Mouse (Mus musculus) heart, embryonic 16.5 days (tissue): Measurements from ENCODE around the gene Bend5. TPM values are rescaled to one million over a fixed set of nuclear protein-coding genes. Genes with fewer than 3 reads are reported as not detected.

Source experiments
- ATAC-seq: fragments of 200-750 bp; cut with Nextera tagmentation; replicated peaks from 2 replicates; pipeline ENCODE4 v1.8.0; 2017; ENCODE audit warnings: moderate number of reproducible peaks; ENCODE audit not compliant: insufficient read depth, low FRiP score; ENCODE audit errors: extremely low read depth
- H3K27ac ChIP-seq: fragments of 300-500 bp; sonication (generic); 2 replicates; pipeline ENCODE4 v1.5.1; 2014; ENCODE audit warnings: mild to moderate bottlenecking, low read length, control low read depth, moderate library complexity
- H3K27me3 ChIP-seq: fragments of 300-500 bp; sonication (generic); 2 replicates; pipeline ENCODE4 v1.6.1; 2014; ENCODE audit warnings: low read length, mixed read lengths; ENCODE audit not compliant: control insufficient read depth, insufficient read depth
- H3K36me3 ChIP-seq: fragments of 300-500 bp; sonication (generic); 2 replicates; pipeline ENCODE4 v1.6.1; 2014; ENCODE audit not compliant: control insufficient read depth, insufficient read depth
- H3K4me1 ChIP-seq: fragments of 300-500 bp; sonication (generic); 2 replicates; pipeline ENCODE4 v1.6.1; 2014; ENCODE audit warnings: low read length, mixed read lengths; ENCODE audit not compliant: control insufficient read depth, insufficient read depth
- H3K4me2 ChIP-seq: fragments of 300-500 bp; sonication (generic); 2 replicates; pipeline ENCODE4 v1.6.1; 2014; ENCODE audit warnings: low read depth, mild to moderate bottlenecking, control low read depth, low read length
- H3K4me3 ChIP-seq: fragments of 300-500 bp; sonication (generic); 2 replicates; pipeline ENCODE4 v1.5.1; 2014; ENCODE audit warnings: mild to moderate bottlenecking, control low read depth, low read length
- H3K9ac ChIP-seq: fragments of 300-500 bp; sonication (generic); 2 replicates; pipeline ENCODE4 v1.6.1; 2014; ENCODE audit warnings: low read length, control low read depth
- H3K9me3 ChIP-seq: fragments of 300-500 bp; sonication (generic); replicated peaks from 2 replicates; pipeline ENCODE4 v1.6.1; 2016; ENCODE audit warnings: low read length; ENCODE audit not compliant: control insufficient read depth
- WGBS: fragments of 180-500 bp; shearing (Covaris S2); extraction: QIAGEN DNeasy Blood & Tissue Kit; methylation state at CpG from one replicate; pipeline ENCODE4 v1.1.7; 2014; 5-methylcytosine and 5-hydroxymethylcytosine counted together
- polyA plus RNA-seq: library from polyadenylated mRNA; unstranded; fragments of >200 nt; fragmentation: Nextera tagmentation; extraction: Ambion mirVana; gene quantifications from 2 replicates; pipeline ENCODE4 v1.2.1, GENCODE M21; 2015

Bend5 gene
- polyA plus RNA-seq, 1 experiment from 2014 or later, result 18.0 TPM

DNA sequence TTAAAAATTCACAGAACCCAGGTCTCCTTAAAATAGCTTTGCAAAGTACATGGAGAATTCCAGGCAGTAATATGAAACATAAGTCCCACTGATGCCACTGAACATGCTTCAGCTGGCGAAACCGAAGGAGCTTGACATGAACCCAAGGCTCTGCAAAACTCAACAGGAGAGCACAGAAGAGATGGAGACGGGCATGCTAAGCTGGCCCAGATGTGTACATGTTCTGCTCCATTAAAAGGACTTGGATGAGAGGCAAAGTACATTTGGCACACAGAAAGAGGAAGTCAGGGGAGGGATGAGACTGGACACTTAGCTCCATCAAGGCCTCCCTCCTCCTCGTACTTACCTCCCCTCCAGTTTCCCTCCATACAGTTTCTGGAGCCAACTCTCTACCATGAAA is 4.1 kb upstream of the Bend5 start:
- Histone ChIP-seq H3K27ac (no peak overlapping the region), H3K9me3 (no peaks in the 10 kb centered on the region), H3K36me3 (no peaks in the 10 kb centered on the region), H3K9ac (no peak overlapping the region), H3K4me1 (peaks cover 2% of the 10 kb centered on the region; the same call in 1 of the 2 replicates), H3K27me3 (no peaks in the 10 kb centered on the region), H3K4me2 (no peak overlapping the region), H3K4me3 (no peak overlapping the region)
- WGBS, result 79% methylated on average over 4 of the region's 4 CpGs
- no peak for ATAC-seq

DNA sequence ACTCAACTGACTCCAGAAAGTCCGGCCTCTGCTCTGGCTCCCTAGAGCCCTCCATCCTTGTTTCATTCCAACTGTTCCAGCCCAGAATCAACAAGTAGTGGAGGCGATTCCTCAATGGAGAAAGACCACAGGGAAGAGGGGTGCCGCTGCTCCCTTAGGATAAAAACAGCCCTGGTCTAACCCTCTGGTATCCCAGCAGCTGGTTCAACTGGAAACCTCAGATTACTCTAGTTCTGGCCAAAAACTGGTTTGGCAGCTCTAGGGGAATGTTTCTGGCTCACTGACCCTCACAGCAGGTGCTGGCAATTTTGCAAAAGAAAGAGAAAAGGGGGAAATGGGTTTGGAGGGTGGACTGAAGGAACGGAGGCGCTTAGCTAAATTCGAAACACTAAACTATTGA is 407 bp upstream of the Bend5 start:
- Histone ChIP-seq H3K4me2 (peak overlapping the region; percentile 79), H3K9me3 (no peaks in the 10 kb centered on the region), H3K36me3 (0 out of 2 replicates have a peak, but pooled peaks cover 6% of the 10 kb centered on the region), H3K27me3 (no peaks in the 10 kb centered on the region), H3K4me1 (peaks cover 12% of the 10 kb centered on the region), H3K9ac (peak overlapping the region; percentile 91), H3K27ac (peak overlapping the region; percentile 72), H3K4me3 (peak overlapping the region; percentile 81)
- whole genome bisulfite sequencing, result under 1% methylated on average over 6 of the region's 6 CpGs
- 0 out of 2 replicates have a peak, but pooled peaks have one; percentile 0 for ATAC-seq

DNA sequence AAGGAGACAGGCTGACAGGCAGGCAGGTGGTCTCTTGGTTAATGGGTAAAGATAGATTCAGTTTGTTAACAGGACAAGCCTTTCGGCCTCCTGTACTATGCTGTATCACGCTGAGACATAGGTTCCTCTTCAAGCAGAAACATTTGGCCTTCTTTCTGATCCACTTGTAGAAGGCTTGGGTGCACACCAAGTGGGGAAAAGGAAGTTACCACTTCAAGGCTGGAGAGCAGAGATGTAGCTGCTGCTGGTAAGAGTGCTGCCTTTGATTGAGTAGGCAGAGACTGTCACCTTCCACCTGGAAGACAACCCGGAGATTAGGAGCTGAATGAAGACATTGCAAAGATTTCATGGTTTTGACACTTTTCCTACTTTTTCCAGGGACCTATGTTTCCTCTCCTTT is 1.3 kb downstream of the Bend5 start:
- no peaks in the 10 kb centered on the region for H3K27me3 ChIP-seq
- H3K9ac ChIP-seq, result no peak overlapping the region; the same call in 1 of the 2 replicates
- 65% methylated on average over 3 of the region's 3 CpGs for WGBS
- 0 out of 2 replicates have a peak, but pooled peaks cover 6% of the 10 kb centered on the region for H3K36me3 ChIP-seq
- H3K4me3 ChIP-seq, result peak overlapping the region; percentile 81
- ATAC-seq, result no peak
- H3K4me1 ChIP-seq, result peaks cover 12% of the 10 kb centered on the region
- H3K27ac ChIP-seq, result no peak overlapping the region
- H3K9me3 ChIP-seq, result no peaks in the 10 kb centered on the region
- H3K4me2 ChIP-seq, result peak overlapping the region; percentile 79

DNA sequence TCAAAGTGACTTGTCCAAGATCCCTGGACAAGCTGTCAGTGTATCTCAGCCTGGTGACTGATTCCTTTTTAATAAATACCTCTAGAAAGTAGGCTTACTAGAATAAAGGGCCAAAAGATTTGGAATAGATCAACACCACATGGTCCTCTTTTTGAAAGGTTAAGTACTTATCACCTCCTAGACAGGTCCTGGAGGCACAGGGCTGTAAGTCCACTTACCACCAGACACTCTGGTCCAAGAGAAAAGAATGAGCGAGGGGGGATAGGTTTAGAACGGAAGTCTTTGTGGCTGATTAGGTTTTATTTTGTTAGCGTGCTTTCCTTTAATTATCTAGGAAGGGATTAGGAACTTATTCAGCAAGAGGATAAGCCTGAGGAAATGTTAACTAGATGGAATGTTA is 1.7 kb downstream of the Bend5 start:
- no peak for ATAC-seq
- H3K36me3 ChIP-seq, result 0 out of 2 replicates have a peak, but pooled peaks cover 6% of the 10 kb centered on the region
- H3K9me3 ChIP-seq, result no peaks in the 10 kb centered on the region
- no peak overlapping the region for H3K27ac ChIP-seq
- H3K9ac ChIP-seq, result no peak overlapping the region
- 55% methylated on average over 3 of the region's 3 CpGs for WGBS
- no peaks in the 10 kb centered on the region for H3K27me3 ChIP-seq
- H3K4me3 ChIP-seq, result peak overlapping the region; percentile 81; the same call in 1 of the 2 replicates
- H3K4me1 ChIP-seq, result peaks cover 12% of the 10 kb centered on the region
- H3K4me2 ChIP-seq, result no peak overlapping the region; the same call in 1 of the 2 replicates

DNA sequence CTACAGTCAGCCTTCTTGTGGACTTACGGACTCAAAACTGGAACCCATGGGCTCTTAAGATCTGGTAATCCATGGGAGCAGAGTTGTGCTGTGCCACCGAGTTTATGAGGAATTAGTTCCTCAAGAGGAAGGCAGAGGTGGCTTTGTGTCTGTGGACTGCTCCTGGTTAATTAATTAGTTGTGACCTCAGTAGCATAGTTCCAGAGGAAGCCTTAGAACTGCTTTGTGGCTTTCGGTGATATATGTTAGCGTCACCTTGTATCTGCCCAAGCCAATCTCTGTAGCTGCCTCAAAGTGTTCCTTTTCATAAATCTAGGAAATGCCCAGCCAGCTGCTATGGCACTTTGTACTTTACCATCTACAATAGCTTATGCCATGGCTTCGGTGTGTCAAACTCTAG is 2.9 kb downstream of the Bend5 start:
- 0 out of 2 replicates have a peak, but pooled peaks cover 6% of the 10 kb centered on the region for H3K36me3 ChIP-seq
- H3K27ac ChIP-seq, result no peak overlapping the region
- H3K4me1 ChIP-seq, result peaks cover 14% of the 10 kb centered on the region
- no peak for ATAC-seq
- WGBS, result 89% methylated on average over 5 of the region's 5 CpGs
- H3K9ac ChIP-seq, result no peak overlapping the region
- no peak overlapping the region for H3K4me2 ChIP-seq
- no peaks in the 10 kb centered on the region for H3K9me3 ChIP-seq
- H3K4me3 ChIP-seq, result no peak overlapping the region
- H3K27me3 ChIP-seq, result no peaks in the 10 kb centered on the region

DNA sequence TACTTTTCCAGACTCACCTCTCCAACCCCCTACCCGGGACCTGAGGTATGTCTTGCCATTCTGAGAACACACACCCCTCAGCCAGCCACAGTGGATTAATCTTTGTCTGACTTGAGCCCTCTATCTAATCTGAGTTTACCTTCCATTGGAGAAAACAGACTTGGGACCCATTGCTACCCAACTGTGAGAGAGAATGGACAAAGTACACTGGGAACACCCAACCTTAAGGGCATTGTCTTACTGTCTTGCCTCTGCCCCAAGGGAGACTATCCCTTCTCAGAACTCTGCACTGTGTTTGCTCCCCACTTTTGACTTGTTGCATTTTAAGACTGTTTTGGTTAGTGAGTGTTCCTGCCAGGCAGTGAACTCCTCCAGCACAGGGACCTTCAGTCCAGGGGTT is 4.7 kb downstream of the Bend5 start:
- Histone ChIP-seq H3K9me3 (no peaks in the 10 kb centered on the region), H3K9ac (no peak overlapping the region), H3K4me1 (peaks cover 17% of the 10 kb centered on the region), H3K27ac (no peak overlapping the region), H3K4me3 (no peak overlapping the region), H3K36me3 (0 out of 2 replicates have a peak, but pooled peaks cover 6% of the 10 kb centered on the region), H3K4me2 (no peak overlapping the region), H3K27me3 (no peaks in the 10 kb centered on the region)
- WGBS, result 64% methylated on average over 1 of the region's 1 CpGs
- ATAC-seq, result no peak

DNA sequence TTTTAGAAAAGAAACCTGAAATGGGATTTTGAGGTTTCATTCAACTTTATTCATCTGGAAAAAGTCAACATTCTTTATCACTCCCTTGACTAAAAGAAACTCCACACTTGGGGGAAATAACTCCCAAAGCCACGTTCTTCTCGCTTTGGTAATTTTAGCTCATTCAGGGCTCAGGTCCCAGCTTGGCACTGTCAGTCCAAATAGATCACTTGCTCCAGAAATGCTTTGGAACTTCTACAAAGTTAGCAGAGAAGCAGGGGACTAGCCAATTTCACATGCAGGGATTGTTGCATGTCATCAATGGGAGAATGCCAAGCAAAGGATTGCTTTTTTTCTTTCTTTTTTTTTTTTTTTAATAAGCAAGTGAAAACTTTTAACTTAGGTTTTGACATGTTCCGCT is 5.2 kb downstream of the Bend5 start:
- Histone ChIP-seq H3K9me3 (no peaks in the 10 kb centered on the region), H3K4me3 (no peak overlapping the region), H3K9ac (no peak overlapping the region), H3K4me1 (peaks cover 21% of the 10 kb centered on the region), H3K4me2 (no peak overlapping the region), H3K36me3 (0 out of 2 replicates have a peak, but pooled peaks cover 6% of the 10 kb centered on the region), H3K27me3 (no peaks in the 10 kb centered on the region), H3K27ac (no peak overlapping the region)
- 72% methylated on average over 3 of the region's 3 CpGs for WGBS
- no peak for ATAC-seq

DNA sequence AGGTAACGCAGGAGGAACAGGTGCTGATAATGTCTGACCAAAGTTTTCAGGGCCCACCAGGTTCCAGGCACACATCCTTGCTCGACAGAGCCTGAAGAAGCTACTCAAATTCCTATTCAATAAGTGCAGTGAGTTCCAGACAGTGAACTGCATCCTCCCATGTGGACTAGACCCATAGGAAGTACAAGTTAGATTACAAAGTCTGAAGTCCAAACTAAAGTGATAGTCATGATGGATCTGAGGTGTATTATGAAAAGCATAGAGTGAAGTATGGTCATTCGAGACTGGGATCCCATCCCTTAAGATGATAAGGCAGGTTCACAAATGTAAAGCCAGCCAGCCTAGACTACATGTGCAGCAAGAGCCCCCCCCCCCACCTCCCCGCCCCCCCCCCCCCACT is 6.1 kb downstream of the Bend5 start:
- 73% methylated on average over 4 of the region's 4 CpGs for WGBS
- H3K4me1 ChIP-seq, result peaks cover 18% of the 10 kb centered on the region
- no peaks in the 10 kb centered on the region for H3K9me3 ChIP-seq
- H3K36me3 ChIP-seq, result 0 out of 2 replicates have a peak, but pooled peaks cover 6% of the 10 kb centered on the region
- no peak overlapping the region for H3K4me3 ChIP-seq
- no peak overlapping the region for H3K9ac ChIP-seq
- no peak overlapping the region for H3K27ac ChIP-seq
- no peaks in the 10 kb centered on the region for H3K27me3 ChIP-seq
- no peak overlapping the region for H3K4me2 ChIP-seq
- ATAC-seq, result no peak

DNA sequence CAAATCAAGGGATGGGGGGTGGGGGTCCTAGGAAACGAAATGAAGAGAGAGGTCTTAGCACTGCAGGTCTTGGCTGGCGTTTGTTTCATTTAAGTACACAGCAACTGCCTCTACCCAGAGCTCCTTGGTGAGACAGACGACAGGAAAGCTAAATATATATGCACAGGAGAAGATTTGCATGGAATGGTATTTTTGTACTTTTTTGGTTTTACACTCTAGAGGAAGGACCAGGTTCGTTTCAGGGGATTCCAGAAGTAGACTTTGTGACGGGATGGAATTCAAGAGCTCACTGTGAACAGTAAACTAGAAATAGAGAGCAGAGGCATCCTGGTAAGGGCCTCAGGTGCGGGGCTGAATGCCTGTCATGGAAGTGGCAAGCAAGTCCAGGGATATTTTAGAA is 7.0 kb downstream of the Bend5 start:
- Histone ChIP-seq H3K9ac (no peak overlapping the region), H3K9me3 (no peaks in the 10 kb centered on the region), H3K36me3 (0 out of 2 replicates have a peak, but pooled peaks cover 6% of the 10 kb centered on the region), H3K4me3 (no peak overlapping the region), H3K27me3 (no peaks in the 10 kb centered on the region), H3K27ac (no peak overlapping the region), H3K4me2 (no peak overlapping the region), H3K4me1 (peaks cover 12% of the 10 kb centered on the region)
- no peak for ATAC-seq
- 66% methylated on average over 6 of the region's 6 CpGs for WGBS
